In genomic region chr2:174327295-174327981, GRCm38 (mm10) we compare ENCODE assay signal across 8 mouse cellular contexts. TPM values are rescaled to one million over a fixed set of nuclear protein-coding genes. Genes with fewer than 3 reads are reported as not detected.
DNase-seq lines count a peak whose midpoint lies in the region; ATAC-seq and TF ChIP-seq lines count a peak whose summit lies in the region.

No protein-coding gene starts in this region.

- WGBS in forebrain, embryonic 14.5 days: 51% methylated on average over 64 of the region's 64 CpGs

- peak overlapping the region; percentile 74 for H3K4me2 ChIP-seq in forebrain, embryonic 14.5 days (ENCODE audit: low read length)

- H3K36me3 ChIP-seq in MEL (ENCODE audit: control insufficient read depth in 1 of 2, insufficient read depth in 2 of 2, low read length in 2 of 2): peaks cover 0 to 19% of the 10 kb centered on the region in 2 experiments; a peak in 2 of 4 replicates
- no peaks in the 10 kb centered on the region for H3K36me3 ChIP-seq in forebrain, embryonic 14.5 days (ENCODE audit: control insufficient read depth, insufficient read depth, low read length)

- no peaks in the 10 kb centered on the region for H3K27me3 ChIP-seq in MEL (ENCODE audit: control insufficient read depth in 1 of 2, insufficient read depth in 2 of 2, low read length in 2 of 2)
- no peaks in the 10 kb centered on the region for H3K27me3 ChIP-seq in forebrain, embryonic 14.5 days (replicated peaks; ENCODE audit: control insufficient read depth, insufficient read depth, low read length)

- H3K9me3 ChIP-seq in MEL (replicated peaks; ENCODE audit: insufficient read depth, low read length): no peaks in the 10 kb centered on the region
- no peaks in the 10 kb centered on the region for H3K9me3 ChIP-seq in forebrain, embryonic 14.5 days (replicated peaks; ENCODE audit: control insufficient read depth, low read length)

- peaks cover 53% of the 10 kb centered on the region for H3K79me2 ChIP-seq in MEL (ENCODE audit: control insufficient read depth, insufficient read depth, low read length, poor library complexity)

- no peak for TF ChIP-seq CTCF in MEL (IDR thresholded peaks at IDR 0.05 in 2 of 3, conservative IDR thresholded peaks at IDR 0.05 in 1 of 3; ENCODE audit: control insufficient read depth in 1 of 3, insufficient read depth in 1 of 3, low read depth in 2 of 3, low read length in 3 of 3, poor library complexity in 1 of 3, severe bottlenecking in 1 of 3)

- peak overlapping the region; percentile 99 for H3K9ac ChIP-seq in MEL (ENCODE audit: control insufficient read depth, low read depth, low read length, poor library complexity, severe bottlenecking)
- H3K9ac ChIP-seq in forebrain, embryonic 14.5 days (ENCODE audit: low read length): peak overlapping the region; percentile 56

- no peak for TF ChIP-seq RAD21 in MEL (IDR thresholded peaks at IDR 0.05; ENCODE audit: low read depth, low read length)

- H3K4me1 ChIP-seq in MEL (ENCODE audit: control insufficient read depth in 1 of 2, insufficient read depth in 2 of 2, low read length in 2 of 2): peaks cover 0 to 4% of the 10 kb centered on the region in 2 experiments; a peak in 2 of 4 replicates
- H3K4me1 ChIP-seq in forebrain, embryonic 14.5 days (ENCODE audit: control insufficient read depth, insufficient read depth, low read length): peaks cover 16% of the 10 kb centered on the region

- no peak for TF ChIP-seq EP300 in MEL (IDR thresholded peaks at IDR 0.05; ENCODE audit: low read depth in 1 of 2, low read length in 2 of 2)

- peak; percentile 65 for ATAC-seq in cerebellum, adult (ENCODE audit: insufficient number of reproducible peaks, low FRiP score, low TSS enrichment)
- peak; percentile 64 for ATAC-seq in forebrain, embryonic 14.5 days
- peak; percentile 72 to 74 for ATAC-seq in hematopoietic stem cell, adult 5-6 weeks (replicated peaks in 1 of 2; ENCODE audit: insufficient read depth in 1 of 2, low FRiP score in 2 of 2, low TSS enrichment in 1 of 2, low read depth in 1 of 2, poor library complexity in 2 of 2, severe bottlenecking in 2 of 2)

- peak; percentile 93 to 98 for TF ChIP-seq POLR2A in MEL (IDR thresholded peaks at IDR 0.05; ENCODE audit: control insufficient read depth in 1 of 2, insufficient read depth in 1 of 2, low read depth in 1 of 2, low read length in 2 of 2, poor library complexity in 1 of 2)

- DNase-seq in MEL (ENCODE audit: low read depth, low spot score): peak; percentile 92
- DNase-seq in forebrain, embryonic 14.5 days (ENCODE audit: low spot score): peak; percentile 87
- peak; percentile 71 for DNase-seq in left cerebral cortex, adult 11 months (ENCODE audit: low spot score)
- DNase-seq in lung, postnatal 4 days: peak; percentile 82 to 87
- peak; percentile 78 for DNase-seq in right cerebral cortex, adult 18-20 months
- peak; percentile 65 for DNase-seq in urinary bladder, postnatal 14 days (ENCODE audit: low spot score)

- peak overlapping the region; percentile 75 to 95 for H3K4me3 ChIP-seq in MEL (ENCODE audit: control insufficient read depth in 1 of 2, insufficient read depth in 1 of 2, low read depth in 2 of 2, low read length in 2 of 2)
- H3K4me3 ChIP-seq in forebrain, embryonic 14.5 days (ENCODE audit: low read depth, low read length): peak overlapping the region; percentile 98

- peak overlapping the region; percentile 56 for H3K27ac ChIP-seq in MEL (ENCODE audit: control insufficient read depth, low read depth, low read length)
- H3K27ac ChIP-seq in forebrain, embryonic 14.5 days (ENCODE audit: low read depth, low read length): peak overlapping the region; percentile 64; the same call in 1 of the 2 replicates

TF ChIP-seq in MEL, 35 proteins besides CTCF, POLR2A, EP300 and RAD21:
- TF ChIP-seq ETS1 (IDR thresholded peaks at IDR 0.05; ENCODE audit: low read depth, low read length) (peak; percentile 17; the same call in 1 of the 2 replicates), USF2 (IDR thresholded peaks at IDR 0.05; ENCODE audit: borderline replicate concordance in 1 of 2, insufficient read depth in 1 of 2, low read depth in 1 of 2, low read length in 2 of 2) (no peak), MXI1 (IDR thresholded peaks at IDR 0.05; ENCODE audit: low read depth, low read length) (peak; percentile 98), MYB (IDR thresholded peaks at IDR 0.05; ENCODE audit: low read depth, low read length) (no peak), MYC (IDR thresholded peaks at IDR 0.05; ENCODE audit: low read depth, low read length) (peak; percentile 97), USF1 (IDR thresholded peaks at IDR 0.05; ENCODE audit: low read depth, low read length) (no peak; the same call in 1 of the 2 replicates), BHLHE40 (IDR thresholded peaks at IDR 0.05; ENCODE audit: borderline replicate concordance, low read depth, low read length) (0 out of 2 replicates have a peak, but pooled peaks have one; percentile 22), E2F4 (IDR thresholded peaks at IDR 0.05; ENCODE audit: borderline replicate concordance, low read depth, low read length) (no peak), NRF1 (IDR thresholded peaks at IDR 0.05; ENCODE audit: insufficient read depth, low read depth, low read length, poor library complexity, severe bottlenecking) (peak; percentile 51), HCFC1 (IDR thresholded peaks at IDR 0.05; ENCODE audit: low read depth, low read length) (peak; percentile 87), MAZ (IDR thresholded peaks at IDR 0.05; ENCODE audit: low read depth, low read length) (0 out of 2 replicates have a peak, but pooled peaks have one; percentile 19), NELFE (IDR thresholded peaks at IDR 0.05; ENCODE audit: low read depth, low read length) (peak; percentile 95), ZMIZ1 (IDR thresholded peaks at IDR 0.05; ENCODE audit: low read depth, low read length) (peak; percentile 98), TCF12 (IDR thresholded peaks at IDR 0.05; ENCODE audit: low read depth, low read length) (0 out of 2 replicates have a peak, but pooled peaks have one; percentile 20), POLR2AphosphoS2 (IDR thresholded peaks at IDR 0.05; ENCODE audit: low read length) (peak; percentile 93), TBP (IDR thresholded peaks at IDR 0.05; ENCODE audit: low read depth, low read length) (peak; percentile 94), KAT2A (conservative IDR thresholded peaks at IDR 0.05; ENCODE audit: low read depth, low read length) (peak; percentile 46; the same call in 1 of the 2 replicates), CHD1 (IDR thresholded peaks at IDR 0.05; ENCODE audit: low read depth, low read length) (peak; percentile 98), SIN3A (IDR thresholded peaks at IDR 0.05; ENCODE audit: low read length) (peak; percentile 96), MAX (IDR thresholded peaks at IDR 0.05; ENCODE audit: low read length) (peak; percentile 93)

RNA-seq across cellular contexts. Expression of gene Gm20721, which starts 19.1 kb away (rescaled TPM):
- total RNA-seq in MEL (2012; rRNA removed): 26.9 and 34.2 TPM in 2 replicates
- polyA plus RNA-seq in MEL (2012; ENCODE audit: insufficient read depth in 1 of 2, insufficient read length in 2 of 2, low read depth in 1 of 2, low replicate concordance in 2 of 2, missing spikeins in 1 of 2): 100 to 1,000 TPM in 1 of 2 experiments, not detected in 1; 171 TPM
- 5.9 and 6.3 TPM in 2 replicates for polyA plus RNA-seq in forebrain, embryonic 14.5 days (2014; fragmentation: Nextera tagmentation; extraction: Ambion mirVana)
- total RNA-seq in hematopoietic stem cell, adult 5-6 weeks (2017): 6.4 and 9.1 TPM in 2 replicates

RNA-seq across cellular contexts. Expression of gene Gnas, which starts 43.3 kb away (rescaled TPM):
- 255 and 273 TPM in 2 replicates for total RNA-seq in MEL (2012; rRNA removed)
- 100 to 1,000 TPM; 383 to 447 TPM for polyA plus RNA-seq in MEL (2012; ENCODE audit: insufficient read depth in 1 of 2, insufficient read length in 2 of 2, low read depth in 1 of 2, low replicate concordance in 2 of 2, missing spikeins in 1 of 2)
- 966 and 1,076 TPM in 2 replicates for polyA plus RNA-seq in forebrain, embryonic 14.5 days (2014; fragmentation: Nextera tagmentation; extraction: Ambion mirVana)
- 245 and 262 TPM in 2 replicates for total RNA-seq in hematopoietic stem cell, adult 5-6 weeks (2017)

Comparison
In these comparisons a context has a peak if more than half of its experiments do, and no peak if none do; other contexts are left out.
1. Peak in every context shown above with its lines: DNase-seq, ATAC-seq, H3K4me3 ChIP-seq and H3K27ac ChIP-seq.